Mouse (Mus musculus) stomach, embryonic 16.5 days (tissue): ENCODE measurements around the gene Rab4b. TPM values are rescaled to one million over a fixed set of nuclear protein-coding genes. Genes with fewer than 3 reads are reported as not detected.
A peak's percentile ranks its signal among the peaks of the same experiment; 100 is the strongest.

Experiments used
- ATAC-seq: fragments of 200-750 bp; cut with Nextera tagmentation; 2 replicates; pipeline ENCODE4 v1.8.0; 2017; ENCODE audit warnings: moderate number of reproducible peaks, moderate TSS enrichment; ENCODE audit not compliant: insufficient read depth, low FRiP score
- H3K27ac ChIP-seq: fragments of 300-500 bp; sonication (generic); 2 replicates; pipeline ENCODE4 v1.5.1; 2014; ENCODE audit warnings: low read length
- H3K27me3 ChIP-seq: fragments of 300-500 bp; sonication (generic); 2 replicates; pipeline ENCODE4 v1.6.1; 2014; ENCODE audit warnings: low read length, control low read depth, mixed read lengths; ENCODE audit not compliant: control insufficient read depth, insufficient read depth
- H3K36me3 ChIP-seq: fragments of 300-500 bp; sonication (generic); 2 replicates; pipeline ENCODE4 v1.6.1; 2014; ENCODE audit warnings: low read length; ENCODE audit not compliant: control insufficient read depth, insufficient read depth
- H3K4me1 ChIP-seq: fragments of 300-500 bp; sonication (generic); 2 replicates; pipeline ENCODE4 v1.6.1; 2014; ENCODE audit warnings: low read length, control low read depth, mixed read lengths; ENCODE audit not compliant: control insufficient read depth, insufficient read depth
- H3K4me2 ChIP-seq: fragments of 300-500 bp; sonication (generic); 2 replicates; pipeline ENCODE4 v1.6.1; 2014; ENCODE audit warnings: low read depth, low read length, mixed read lengths
- H3K4me3 ChIP-seq: fragments of 300-500 bp; sonication (generic); replicated peaks from 2 replicates; pipeline ENCODE4 v1.5.1; 2014; ENCODE audit warnings: mild to moderate bottlenecking, low read length
- H3K9ac ChIP-seq: fragments of 300-500 bp; sonication (generic); 2 replicates; pipeline ENCODE4 v1.6.1; 2014; ENCODE audit warnings: low read length
- H3K9me3 ChIP-seq: fragments of 300-500 bp; sonication (generic); replicated peaks from 2 replicates; pipeline ENCODE4 v1.6.1; 2016; ENCODE audit warnings: low read length, control low read depth; ENCODE audit not compliant: control insufficient read depth
- WGBS: fragments of 180-500 bp; shearing (Covaris S2); extraction: QIAGEN DNeasy Blood & Tissue Kit; methylation state at CpG from one replicate; pipeline ENCODE4 v1.1.7; 2014; 5-methylcytosine and 5-hydroxymethylcytosine counted together
- polyA plus RNA-seq: library from polyadenylated mRNA; unstranded; fragments of >200 nt; fragmentation: Nextera tagmentation; extraction: Ambion mirVana; gene quantifications from 2 replicates; pipeline ENCODE4 v1.2.1, GENCODE M21; 2015

The Rab4b gene
- polyA plus RNA-seq, 1 experiment from 2014 or later, result 68.9 TPM

DNA sequence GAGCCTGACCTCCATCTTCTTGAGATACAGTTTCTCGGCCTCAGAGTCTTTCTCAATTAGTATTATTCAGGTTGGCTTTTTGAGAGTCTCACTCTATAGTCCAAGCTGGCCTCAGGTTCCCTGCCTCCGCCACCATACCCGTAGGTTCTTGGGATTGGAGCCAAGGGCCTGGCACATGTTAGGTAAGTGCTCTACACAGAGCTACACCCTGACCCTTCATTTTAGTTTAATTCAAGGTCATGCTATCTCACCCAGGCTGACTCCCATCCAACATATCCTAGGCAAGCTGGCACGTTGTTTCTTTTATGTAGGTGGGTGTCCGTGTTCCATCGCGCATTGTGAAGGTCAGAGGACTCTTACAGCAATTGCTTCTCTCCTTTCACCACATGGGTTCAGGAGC, 3.8 kb downstream of the Rab4b start:
- Histone ChIP-seq H3K4me2 (no peak overlapping the region), H3K4me1 (peaks cover 11% of the 10 kb centered on the region), H3K27ac (no peak overlapping the region), H3K4me3 (no peak overlapping the region), H3K9ac (no peak overlapping the region), H3K27me3 (no peaks in the 10 kb centered on the region), H3K9me3 (no peaks in the 10 kb centered on the region), H3K36me3 (peaks cover 12% of the 10 kb centered on the region)
- WGBS, result 91% methylated on average over 7 of the region's 7 CpGs
- ATAC-seq, result no peak

DNA sequence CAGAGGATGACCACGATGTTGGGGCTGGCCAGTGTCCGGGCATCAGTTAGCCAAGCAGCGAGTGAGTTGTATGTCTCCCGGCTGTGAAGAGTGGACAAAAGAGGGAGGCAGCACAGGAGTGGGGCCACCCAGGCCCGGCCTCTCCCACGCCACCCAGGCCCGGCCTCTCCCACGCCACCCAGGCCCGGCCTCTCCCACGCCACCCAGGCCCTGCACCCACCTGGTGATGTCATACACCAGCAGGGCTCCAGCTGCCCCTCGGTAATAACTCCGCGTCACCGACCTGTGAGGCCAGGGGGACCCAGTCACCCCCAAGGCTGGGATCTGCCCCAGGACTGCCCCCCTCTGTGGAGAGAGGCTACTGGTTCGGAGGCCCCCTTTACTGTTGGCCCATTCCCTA, 4.2 kb downstream of the Rab4b start:
- Histone ChIP-seq H3K4me3 (no peak overlapping the region), H3K4me2 (no peak overlapping the region), H3K9me3 (no peaks in the 10 kb centered on the region), H3K27ac (no peak overlapping the region), H3K36me3 (peaks cover 12% of the 10 kb centered on the region), H3K9ac (no peak overlapping the region), H3K4me1 (peaks cover 7% of the 10 kb centered on the region), H3K27me3 (no peaks in the 10 kb centered on the region)
- ATAC-seq, result no peak
- WGBS, result 94% methylated on average over 15 of the region's 15 CpGs

DNA sequence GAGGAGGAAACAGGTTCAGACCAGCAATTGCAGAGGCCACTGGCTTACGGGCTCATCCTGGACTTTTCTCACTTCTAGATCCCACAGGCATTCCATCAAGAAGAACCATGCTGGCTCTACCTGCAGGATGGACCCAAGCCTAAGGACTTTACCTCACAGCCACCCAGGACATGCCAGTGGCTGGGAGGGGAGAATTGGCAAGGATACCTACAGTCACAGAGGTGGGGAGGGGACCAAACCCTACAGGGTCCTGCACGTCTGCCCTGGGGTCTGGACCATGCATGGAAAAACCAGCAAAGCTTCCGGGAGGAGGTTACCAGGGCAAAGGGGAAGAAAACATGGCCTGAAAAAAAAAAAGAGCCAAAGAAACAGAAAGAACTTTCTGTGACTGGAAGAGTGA, 7.7 kb downstream of the Rab4b start:
- Histone ChIP-seq H3K9me3 (no peaks in the 10 kb centered on the region), H3K4me2 (no peak overlapping the region), H3K9ac (no peak overlapping the region), H3K4me1 (peaks cover 8% of the 10 kb centered on the region; the same call in 1 of the 2 replicates), H3K27ac (no peak overlapping the region), H3K4me3 (no peak overlapping the region), H3K27me3 (no peaks in the 10 kb centered on the region), H3K36me3 (peaks cover 12% of the 10 kb centered on the region)
- ATAC-seq, result no peak
- 92% methylated on average over 3 of the region's 3 CpGs for WGBS

DNA sequence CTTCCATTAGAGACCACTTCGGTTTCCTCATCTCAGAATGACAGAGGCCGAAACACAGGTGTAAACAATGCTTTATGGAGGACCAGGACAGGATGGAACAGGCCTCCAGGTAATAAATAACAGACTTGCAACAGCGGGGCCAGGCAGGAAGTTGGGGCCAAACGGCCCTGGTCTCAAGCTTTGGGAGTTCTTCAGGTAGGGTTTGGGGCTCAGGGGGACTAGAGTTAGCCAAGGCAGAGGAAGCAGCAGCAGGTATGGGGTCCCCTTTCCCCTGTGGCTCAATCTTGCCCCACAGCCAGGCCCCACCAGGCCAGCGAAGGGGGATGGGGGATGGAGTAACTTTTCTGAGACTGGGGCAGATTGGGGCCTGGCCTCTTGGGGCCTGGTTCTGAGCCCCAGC, 10.3 kb downstream of the Rab4b start:
- Histone ChIP-seq H3K4me2 (no peak overlapping the region), H3K36me3 (peaks cover 19% of the 10 kb centered on the region), H3K27ac (no peak overlapping the region), H3K9me3 (no peaks in the 10 kb centered on the region), H3K27me3 (no peaks in the 10 kb centered on the region), H3K9ac (no peak overlapping the region), H3K4me3 (no peak overlapping the region), H3K4me1 (peaks cover 31% of the 10 kb centered on the region)
- WGBS, result 85% methylated on average over 5 of the region's 5 CpGs
- no peak for ATAC-seq

DNA sequence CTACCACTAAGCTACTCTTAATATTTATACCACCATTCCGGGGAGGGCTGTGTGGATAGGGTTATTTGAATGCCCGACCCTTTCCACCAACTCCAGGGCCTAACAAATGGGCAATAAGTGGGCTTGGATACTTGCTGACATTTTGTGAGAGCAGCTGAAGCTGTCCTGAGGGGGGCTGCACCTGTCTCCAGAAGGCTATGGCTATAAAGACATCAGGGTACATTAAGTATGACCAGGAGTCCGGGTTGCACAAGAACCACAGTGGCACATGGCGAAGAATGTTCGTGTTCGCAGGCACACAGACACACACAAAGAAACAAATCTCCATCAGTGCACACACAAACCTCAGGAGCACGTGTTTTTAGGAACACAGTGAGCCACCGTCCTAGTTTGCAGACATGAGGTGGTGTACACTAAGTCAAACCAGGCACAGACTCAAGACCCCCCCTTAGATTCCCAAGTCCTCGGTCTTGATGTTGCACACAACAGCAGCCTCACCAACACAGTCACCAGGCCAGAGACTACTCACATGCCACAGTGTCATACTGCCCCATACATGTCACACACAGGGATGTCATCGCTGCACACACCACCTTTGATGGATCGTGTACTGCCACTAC, 11.1 kb downstream of the Rab4b start:
- H3K4me2 ChIP-seq, result peak overlapping the region; percentile 73
- peaks cover 39% of the 10 kb centered on the region for H3K4me1 ChIP-seq
- peak overlapping the region; percentile 80 for H3K4me3 ChIP-seq
- peaks cover 15% of the 10 kb centered on the region; the same call in 1 of the 2 replicates for H3K36me3 ChIP-seq
- 72% methylated on average over 11 of the region's 11 CpGs for WGBS
- H3K9ac ChIP-seq, result peak overlapping the region; percentile 94
- no peaks in the 10 kb centered on the region for H3K27me3 ChIP-seq
- peak overlapping the region; percentile 98 for H3K27ac ChIP-seq
- no peaks in the 10 kb centered on the region for H3K9me3 ChIP-seq
- ATAC-seq, result no peak

DNA sequence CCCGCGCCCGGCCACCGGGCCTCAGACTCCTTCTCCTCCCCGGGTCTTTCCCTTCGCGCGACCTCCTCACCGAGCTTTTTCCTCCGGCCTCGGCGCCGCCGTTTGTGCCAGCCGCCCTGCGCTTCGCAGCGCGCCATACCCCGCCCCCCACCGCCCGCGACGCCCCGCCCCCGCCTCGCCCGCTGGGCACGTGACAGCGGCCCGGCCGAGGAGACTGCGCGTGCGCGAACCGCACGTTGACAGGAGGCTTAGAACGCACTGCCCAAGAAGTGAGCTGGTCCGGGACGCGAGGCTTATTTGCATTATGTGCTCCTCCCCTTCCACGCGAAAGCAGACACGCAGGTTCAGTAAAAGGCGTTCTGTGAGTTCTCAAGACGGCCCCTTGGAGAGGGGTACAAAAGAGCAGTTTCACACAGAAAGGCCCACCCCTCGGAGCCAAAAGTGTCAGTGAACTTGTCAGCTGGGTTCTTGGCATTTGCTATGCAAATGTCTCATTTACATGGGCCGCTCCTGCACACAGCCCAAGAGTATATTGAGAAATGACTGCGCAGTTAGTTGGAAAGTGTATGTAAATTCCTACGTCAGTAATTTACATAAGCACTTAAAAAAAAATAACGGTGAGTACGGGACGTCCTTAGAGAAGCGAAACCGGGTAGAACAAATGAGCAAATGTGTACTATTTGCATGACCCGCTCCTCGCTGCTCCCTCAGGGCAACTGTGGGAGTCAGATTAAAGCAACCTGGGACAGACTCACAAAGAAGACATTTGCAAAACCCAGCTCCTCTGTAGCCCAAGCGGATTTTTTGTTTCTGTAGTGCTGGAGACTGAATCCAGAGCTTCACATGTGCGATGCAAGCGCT, 11.9 kb downstream of the Rab4b start, which contains the start of gene Egln2:
Egln2 (minus strand) TSS at position 189 of the 861 bp plus-strand sequence.
- WGBS, result 1% methylated on average over 61 of the region's 61 CpGs

DNA sequence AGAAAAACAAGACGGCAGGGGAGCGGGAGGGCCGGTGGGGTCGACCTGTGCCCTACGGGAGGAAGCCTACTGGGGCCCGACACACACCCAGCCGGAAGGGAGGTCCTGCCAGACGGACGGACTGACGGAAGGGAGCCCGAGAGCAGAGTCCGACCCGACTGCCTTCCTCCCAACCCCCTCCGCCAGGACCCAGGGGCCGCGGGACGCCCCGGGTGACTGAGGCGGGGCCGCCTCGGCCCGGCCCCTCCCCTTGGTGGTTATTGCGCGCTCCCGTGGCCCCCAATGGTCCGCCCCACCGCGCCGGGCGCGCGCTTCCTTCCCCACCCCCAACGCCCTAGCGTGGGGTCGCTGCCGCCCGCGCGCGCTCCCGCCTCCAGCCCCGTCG, 12.5 kb downstream of the Rab4b start:
- ATAC-seq, result peak; percentile 87
- no peaks in the 10 kb centered on the region for H3K9me3 ChIP-seq
- 1% methylated on average over 34 of the region's 43 CpGs for WGBS
- H3K36me3 ChIP-seq, result peaks cover 8% of the 10 kb centered on the region; the same call in 1 of the 2 replicates
- peak overlapping the region; percentile 73 for H3K4me2 ChIP-seq
- peaks cover 53% of the 10 kb centered on the region for H3K4me1 ChIP-seq
- no peaks in the 10 kb centered on the region for H3K27me3 ChIP-seq
- peak overlapping the region; percentile 94 for H3K9ac ChIP-seq
- peak overlapping the region; percentile 80 for H3K4me3 ChIP-seq
- peak overlapping the region; percentile 98 for H3K27ac ChIP-seq

More for the DNA sequence above, 11.9 kb downstream of the Rab4b start, which contains the start of gene Egln2:
- Histone ChIP-seq H3K4me2 (peak within 1 kb of the TSS; percentile 73), H3K9ac (peak within 1 kb of the TSS; percentile 94), H3K36me3 (peaks cover 9% of the 10 kb centered on the region; the same call in 1 of the 2 replicates), H3K4me3 (peak within 1 kb of the TSS; percentile 80), H3K27ac (peak within 1 kb of the TSS; percentile 98), H3K4me1 (peaks cover 47% of the 10 kb centered on the region), H3K27me3 (no peaks in the 10 kb centered on the region), H3K9me3 (no peaks in the 10 kb centered on the region)
- peak; percentile 90 for ATAC-seq

DNA sequence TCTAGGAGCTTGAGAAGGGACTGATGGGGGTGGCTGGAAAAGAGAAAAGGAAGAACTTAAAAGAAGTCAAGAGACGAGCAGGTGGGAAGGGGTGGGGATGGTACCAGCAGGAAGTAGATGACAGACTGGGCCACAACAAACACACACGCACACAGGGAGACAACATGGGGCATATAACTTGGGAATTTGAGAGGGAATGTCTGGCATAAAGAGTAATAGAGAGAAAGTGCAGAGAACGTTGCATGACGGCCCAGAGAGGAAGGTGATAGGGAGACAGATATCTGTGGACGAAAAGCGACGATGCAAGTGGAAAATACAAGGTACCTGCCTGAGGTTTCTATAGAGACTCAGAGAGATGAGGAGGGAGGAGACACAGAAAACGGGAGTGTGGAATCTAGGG, 13.0 kb downstream of the Rab4b start:
- Histone ChIP-seq H3K4me2 (peak overlapping the region; percentile 73), H3K9me3 (no peaks in the 10 kb centered on the region), H3K27ac (peak overlapping the region; percentile 98), H3K27me3 (no peaks in the 10 kb centered on the region), H3K9ac (peak overlapping the region; percentile 94), H3K36me3 (peaks cover 8% of the 10 kb centered on the region; the same call in 1 of the 2 replicates), H3K4me3 (peak overlapping the region; percentile 80), H3K4me1 (peaks cover 56% of the 10 kb centered on the region)
- no peak for ATAC-seq
- WGBS, result 2% methylated on average over 8 of the region's 8 CpGs
